Mouse (Mus musculus): ENCODE results near the gene Cyb561d1. TPM values are rescaled to one million over a fixed set of nuclear protein-coding genes. Genes with fewer than 3 reads are reported as not detected.

Gene Cyb561d1
- polyA plus RNA-seq, 1 experiment from 2014 or later = 2.0 TPM

GRCm38 (mm10) chr3:108209001-108209400 is 8.0 kb upstream of the Cyb561d1 start:
- H3K9me3 ChIP-seq (ENCODE audit: control insufficient read depth, low read length) = no peaks in the 10 kb centered on the region
- WGBS = 56% methylated on average over 3 of the region's 3 CpGs
- no peak overlapping the region for H3K27ac ChIP-seq (ENCODE audit: low read depth, low read length)

GRCm38 (mm10) chr3:108206731-108207375 is 5.8 kb upstream of the Cyb561d1 start:
- Histone ChIP-seq H3K4me2 (ENCODE audit: low read depth, low read length) (no peak overlapping the region), H3K9ac (replicated peaks; ENCODE audit: low read depth, low read length) (no peak overlapping the region), H3K27me3 (ENCODE audit: control insufficient read depth, insufficient read depth, low read length) (no peaks in the 10 kb centered on the region; the same call in 1 of the 2 replicates), H3K36me3 (ENCODE audit: control insufficient read depth, insufficient read depth, low read length) (peaks cover 52% of the 10 kb centered on the region), H3K4me3 (ENCODE audit: low read depth, low read length) (no peak overlapping the region), H3K4me1 (ENCODE audit: control insufficient read depth, insufficient read depth, low read length) (peaks cover 12% of the 10 kb centered on the region), H3K27ac (ENCODE audit: low read depth, low read length) (peak overlapping the region; percentile 22; the same call in 1 of the 2 replicates), H3K9me3 (ENCODE audit: control insufficient read depth, low read length) (no peaks in the 10 kb centered on the region)
- WGBS = 86% methylated on average over 15 of the region's 15 CpGs
- ATAC-seq (ENCODE audit: low read depth) = no peak

More at GRCm38 (mm10) chr3:108209001-108209400, 8.0 kb upstream of the Cyb561d1 start:
- peak overlapping the region; percentile 87 for H3K9ac ChIP-seq (replicated peaks; ENCODE audit: low read depth, low read length)
- H3K36me3 ChIP-seq (ENCODE audit: control insufficient read depth, insufficient read depth, low read length) = peaks cover 34% of the 10 kb centered on the region; the same call in 1 of the 2 replicates
- H3K4me2 ChIP-seq (ENCODE audit: low read depth, low read length) = peak overlapping the region; percentile 96
- H3K4me1 ChIP-seq (ENCODE audit: control insufficient read depth, insufficient read depth, low read length) = peaks cover 11% of the 10 kb centered on the region
- ATAC-seq (ENCODE audit: low read depth) = no peak
- peak overlapping the region; percentile 64 for H3K4me3 ChIP-seq (ENCODE audit: low read depth, low read length)
- H3K27me3 ChIP-seq (ENCODE audit: control insufficient read depth, insufficient read depth, low read length) = no peaks in the 10 kb centered on the region; the same call in 1 of the 2 replicates

DNA sequence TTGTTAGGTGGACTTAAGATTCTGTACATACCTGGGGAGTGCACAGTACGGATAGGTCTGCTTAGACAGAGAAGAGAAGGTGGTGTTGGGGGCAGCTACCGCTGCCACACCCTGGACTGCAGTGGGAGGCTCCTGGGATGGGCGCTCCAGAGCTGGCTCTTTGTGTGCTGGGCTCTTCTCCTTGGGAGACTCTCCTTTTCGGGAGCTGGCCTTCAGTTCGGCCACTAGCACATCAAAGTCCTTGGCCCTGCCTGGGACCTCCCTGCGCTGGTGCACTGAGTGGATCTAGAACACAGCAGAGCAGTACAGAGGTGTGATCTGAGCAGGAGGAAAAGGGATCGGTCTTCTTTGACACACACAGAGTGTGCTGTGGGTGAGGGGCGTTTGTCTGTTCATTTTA is 4.6 kb upstream of the Cyb561d1 start:
- Histone ChIP-seq H3K9ac (replicated peaks; ENCODE audit: low read depth, low read length) (no peak overlapping the region), H3K4me1 (ENCODE audit: control insufficient read depth, insufficient read depth, low read length) (peaks cover 21% of the 10 kb centered on the region), H3K36me3 (ENCODE audit: control insufficient read depth, insufficient read depth, low read length) (peaks cover 53% of the 10 kb centered on the region), H3K27ac (ENCODE audit: low read depth, low read length) (no peak overlapping the region), H3K9me3 (ENCODE audit: control insufficient read depth, low read length) (no peaks in the 10 kb centered on the region), H3K4me2 (ENCODE audit: low read depth, low read length) (no peak overlapping the region), H3K4me3 (ENCODE audit: low read depth, low read length) (no peak overlapping the region), H3K27me3 (ENCODE audit: control insufficient read depth, insufficient read depth, low read length) (no peaks in the 10 kb centered on the region; the same call in 1 of the 2 replicates)
- ATAC-seq (ENCODE audit: low read depth) = no peak
- WGBS = 91% methylated on average over 8 of the region's 8 CpGs

DNA sequence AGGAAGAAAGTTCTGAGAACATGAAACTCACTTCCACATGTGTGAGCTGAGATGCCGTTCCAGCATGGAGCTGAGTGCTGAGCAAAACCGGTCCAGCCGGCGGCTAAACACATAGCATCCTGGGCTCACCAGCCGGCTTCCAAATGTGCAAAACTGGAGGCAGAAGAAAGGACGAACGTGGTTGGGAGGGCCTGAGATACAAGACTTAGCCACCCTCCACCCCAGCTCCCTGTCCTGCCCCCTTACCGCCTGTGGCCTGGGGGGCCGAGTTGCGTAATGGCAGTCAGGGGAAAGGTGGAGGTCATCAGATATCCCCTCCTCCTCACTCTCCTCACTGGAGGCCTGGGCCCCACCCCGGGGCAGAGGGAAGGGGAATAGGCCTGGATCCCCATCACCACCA is 3.5 kb upstream of the Cyb561d1 start:
- no peaks in the 10 kb centered on the region for H3K9me3 ChIP-seq (ENCODE audit: control insufficient read depth, low read length)
- peaks cover 53% of the 10 kb centered on the region for H3K36me3 ChIP-seq (ENCODE audit: control insufficient read depth, insufficient read depth, low read length)
- H3K4me2 ChIP-seq (ENCODE audit: low read depth, low read length) = no peak overlapping the region
- H3K4me3 ChIP-seq (ENCODE audit: low read depth, low read length) = no peak overlapping the region
- H3K9ac ChIP-seq (replicated peaks; ENCODE audit: low read depth, low read length) = no peak overlapping the region
- peaks cover 20% of the 10 kb centered on the region for H3K4me1 ChIP-seq (ENCODE audit: control insufficient read depth, insufficient read depth, low read length)
- WGBS = 93% methylated on average over 11 of the region's 11 CpGs
- no peak overlapping the region for H3K27ac ChIP-seq (ENCODE audit: low read depth, low read length)
- no peak for ATAC-seq (ENCODE audit: low read depth)
- no peaks in the 10 kb centered on the region for H3K27me3 ChIP-seq (ENCODE audit: control insufficient read depth, insufficient read depth, low read length)

DNA sequence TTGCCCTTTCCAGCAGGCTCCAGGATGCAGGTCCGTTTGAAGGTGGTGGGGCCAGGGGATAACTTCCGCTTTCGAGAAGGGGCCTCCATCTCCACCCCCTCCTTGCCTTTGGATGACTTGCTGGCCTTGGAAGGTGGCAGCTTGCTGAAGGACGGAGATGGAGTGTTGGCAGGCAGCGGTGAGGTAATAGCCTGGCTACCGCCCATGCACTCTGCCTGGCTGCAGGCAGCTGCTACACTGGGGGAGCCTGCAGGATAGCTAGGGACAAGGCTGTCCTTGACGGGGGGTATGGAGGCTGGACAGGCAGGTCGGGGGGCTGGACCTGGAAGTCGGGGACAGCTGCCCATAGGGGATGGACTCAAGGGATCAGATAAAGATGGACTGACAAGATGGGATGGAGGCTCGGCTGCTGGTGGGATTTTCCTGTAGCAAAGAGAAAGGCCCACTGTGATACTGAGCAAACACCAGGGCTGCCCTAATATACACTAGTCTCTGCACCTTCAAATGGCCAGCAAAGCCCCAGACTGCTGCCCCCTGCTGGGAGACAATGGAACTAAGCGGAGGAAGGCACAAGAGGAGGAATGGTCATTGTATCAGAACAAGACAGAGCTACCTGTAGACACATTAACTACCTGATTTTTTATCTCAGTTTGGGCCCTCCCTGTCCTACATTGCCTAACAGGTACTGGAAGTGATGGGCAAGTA is 2.8 kb upstream of the Cyb561d1 start:
- Histone ChIP-seq H3K9ac (replicated peaks; ENCODE audit: low read depth, low read length) (no peak overlapping the region), H3K27ac (ENCODE audit: low read depth, low read length) (no peak overlapping the region), H3K4me1 (ENCODE audit: control insufficient read depth, insufficient read depth, low read length) (peaks cover 13% of the 10 kb centered on the region), H3K27me3 (ENCODE audit: control insufficient read depth, insufficient read depth, low read length) (no peaks in the 10 kb centered on the region), H3K36me3 (ENCODE audit: control insufficient read depth, insufficient read depth, low read length) (peaks cover 53% of the 10 kb centered on the region), H3K4me3 (ENCODE audit: low read depth, low read length) (no peak overlapping the region), H3K9me3 (ENCODE audit: control insufficient read depth, low read length) (no peaks in the 10 kb centered on the region), H3K4me2 (ENCODE audit: low read depth, low read length) (no peak overlapping the region)
- no peak for ATAC-seq (ENCODE audit: low read depth)
- whole genome bisulfite sequencing = 79% methylated on average over 11 of the region's 11 CpGs

- Histone ChIP-seq H3K9ac (replicated peaks; ENCODE audit: low read depth, low read length) (no peak overlapping the region), H3K27me3 (ENCODE audit: control insufficient read depth, insufficient read depth, low read length) (no peaks in the 10 kb centered on the region), H3K27ac (ENCODE audit: low read depth, low read length) (no peak overlapping the region), H3K9me3 (ENCODE audit: control insufficient read depth, low read length) (no peaks in the 10 kb centered on the region), H3K4me2 (ENCODE audit: low read depth, low read length) (no peak overlapping the region), H3K36me3 (ENCODE audit: control insufficient read depth, insufficient read depth, low read length) (peaks cover 51% of the 10 kb centered on the region), H3K4me3 (ENCODE audit: low read depth, low read length) (no peak overlapping the region), H3K4me1 (ENCODE audit: control insufficient read depth, insufficient read depth, low read length) (peaks cover 10% of the 10 kb centered on the region)
- WGBS = 96% methylated on average over 13 of the region's 13 CpGs
- ATAC-seq (ENCODE audit: low read depth) = no peak
Measured at GRCm38 (mm10) chr3:108203212-108203611, 2.2 kb upstream of the Cyb561d1 start.

DNA sequence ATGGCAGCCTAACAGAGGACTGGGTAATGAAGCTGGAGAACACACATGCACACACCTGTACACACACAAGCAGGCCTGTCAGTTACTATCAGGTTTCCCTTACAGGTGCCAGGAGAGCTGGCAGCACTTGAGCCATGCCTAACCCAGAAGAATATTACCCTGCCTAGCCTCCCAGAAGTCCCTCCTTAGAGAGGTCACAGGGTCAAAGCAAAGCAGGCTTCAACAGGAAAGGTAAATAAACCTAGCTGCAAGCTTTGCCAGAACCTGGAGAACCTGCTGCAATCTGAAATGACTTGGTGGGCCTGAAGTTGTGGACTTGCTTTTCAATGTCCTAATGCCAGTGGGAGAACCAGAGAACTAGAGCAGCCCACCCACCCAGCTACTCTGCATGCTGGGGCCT is 1.5 kb upstream of the Cyb561d1 start:
- Histone ChIP-seq H3K27ac (ENCODE audit: low read depth, low read length) (no peak overlapping the region), H3K4me2 (ENCODE audit: low read depth, low read length) (no peak overlapping the region), H3K9me3 (ENCODE audit: control insufficient read depth, low read length) (no peaks in the 10 kb centered on the region), H3K9ac (replicated peaks; ENCODE audit: low read depth, low read length) (no peak overlapping the region), H3K36me3 (ENCODE audit: control insufficient read depth, insufficient read depth, low read length) (peaks cover 48% of the 10 kb centered on the region), H3K4me1 (ENCODE audit: control insufficient read depth, insufficient read depth, low read length) (peaks cover 11% of the 10 kb centered on the region), H3K27me3 (ENCODE audit: control insufficient read depth, insufficient read depth, low read length) (no peaks in the 10 kb centered on the region), H3K4me3 (ENCODE audit: low read depth, low read length) (no peak overlapping the region)
- ATAC-seq (ENCODE audit: low read depth) = no peak

DNA sequence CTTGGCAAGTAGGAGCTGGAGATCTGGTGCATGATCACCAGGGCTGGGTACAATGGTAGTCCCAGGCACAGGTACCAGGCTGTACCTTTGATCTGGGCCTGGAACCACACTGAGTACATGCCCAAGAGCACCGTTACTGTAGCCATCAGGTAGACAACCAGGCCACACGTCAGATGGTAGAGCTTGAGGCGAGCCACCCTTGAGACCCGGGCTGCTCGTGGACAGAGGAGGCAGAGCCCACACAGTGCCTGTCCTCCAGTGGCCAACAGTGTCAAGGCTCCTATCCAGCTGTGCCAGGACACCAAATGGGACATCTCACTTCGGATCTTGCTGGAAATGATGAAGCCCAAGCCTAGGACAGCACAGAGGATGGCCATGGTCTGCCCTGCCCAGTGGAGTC is 1.8 kb downstream of the Cyb561d1 start:
- ATAC-seq (ENCODE audit: low read depth) = no peak
- Histone ChIP-seq H3K9me3 (ENCODE audit: control insufficient read depth, low read length) (no peaks in the 10 kb centered on the region), H3K27ac (ENCODE audit: low read depth, low read length) (no peak overlapping the region), H3K9ac (replicated peaks; ENCODE audit: low read depth, low read length) (no peak overlapping the region), H3K4me1 (ENCODE audit: control insufficient read depth, insufficient read depth, low read length) (peaks cover 32% of the 10 kb centered on the region), H3K4me2 (ENCODE audit: low read depth, low read length) (no peak overlapping the region), H3K4me3 (ENCODE audit: low read depth, low read length) (no peak overlapping the region), H3K27me3 (ENCODE audit: control insufficient read depth, insufficient read depth, low read length) (no peaks in the 10 kb centered on the region), H3K36me3 (ENCODE audit: control insufficient read depth, insufficient read depth, low read length) (peaks cover 19% of the 10 kb centered on the region)
- WGBS = 94% methylated on average over 6 of the region's 6 CpGs

- H3K9ac ChIP-seq (replicated peaks; ENCODE audit: low read depth, low read length) = 0 out of 2 replicates have a peak overlapping the region, but pooled peaks have one; percentile 33
- H3K36me3 ChIP-seq (ENCODE audit: control insufficient read depth, insufficient read depth, low read length) = peaks cover 3% of the 10 kb centered on the region
- H3K9me3 ChIP-seq (ENCODE audit: control insufficient read depth, low read length) = no peaks in the 10 kb centered on the region
- 0 out of 2 replicates have a peak overlapping the region, but pooled peaks have one; percentile 9 for H3K4me2 ChIP-seq (ENCODE audit: low read depth, low read length)
- 0 out of 2 replicates have a peak overlapping the region, but pooled peaks have one; percentile 1 for H3K4me3 ChIP-seq (ENCODE audit: low read depth, low read length)
- ATAC-seq (ENCODE audit: low read depth) = peak; percentile 49
- 18% methylated on average over 14 of the region's 14 CpGs for WGBS
- H3K4me1 ChIP-seq (ENCODE audit: control insufficient read depth, insufficient read depth, low read length) = peaks cover 32% of the 10 kb centered on the region
- peak overlapping the region; percentile 76 for H3K27ac ChIP-seq (ENCODE audit: low read depth, low read length)
- H3K27me3 ChIP-seq (ENCODE audit: control insufficient read depth, insufficient read depth, low read length) = no peaks in the 10 kb centered on the region
Measured at GRCm38 (mm10) chr3:108197066-108197497, 3.9 kb downstream of the Cyb561d1 start.

All from neural tube, embryonic 14.5 days (tissue).